Mouse (Mus musculus) ES-E14 (cell line): ENCODE data around the gene Gm11733.

ENCODE experiments used
- CHD2 ChIP-seq: IDR thresholded peaks from 2 replicates; pipeline ENCODE4 v1.6.1; 2014; ENCODE audit warnings: mild to moderate bottlenecking, low read depth, low read length, inconsistent platforms
- HCFC1 ChIP-seq: IDR thresholded peaks from 2 replicates; pipeline ENCODE4 v1.6.1; 2012; ENCODE audit warnings: low read length, inconsistent platforms, borderline replicate concordance; ENCODE audit not compliant: insufficient read depth
- ZC3H11A ChIP-seq: IDR thresholded peaks from 2 replicates; pipeline ENCODE4 v1.6.1; 2012; ENCODE audit warnings: low read depth, mild to moderate bottlenecking, inconsistent platforms, low read length, borderline replicate concordance

DNA sequence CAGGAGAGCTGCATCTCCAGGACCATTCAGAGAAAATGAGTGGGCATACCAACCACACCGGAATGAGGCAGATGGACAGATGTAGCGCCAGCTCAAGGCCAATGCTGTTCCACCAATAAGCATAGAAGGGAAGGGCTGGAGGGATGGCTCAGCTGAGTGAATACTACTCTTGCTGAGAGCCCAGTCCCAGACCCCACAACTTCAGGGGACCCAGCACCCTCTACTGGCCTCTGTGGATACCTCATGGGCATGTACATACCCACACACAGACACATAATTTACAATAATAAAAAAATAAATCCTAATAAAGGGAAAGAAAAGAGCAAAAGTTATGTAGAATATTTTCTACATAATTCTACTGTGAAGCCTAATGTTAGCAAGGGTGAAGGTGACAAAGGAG lies 9.0 kb upstream of the Gm11733 start:
- TF ChIP-seq CHD2 (no peak), HCFC1 (no peak), ZC3H11A (no peak)
